Mouse (Mus musculus) limb, embryonic 15.5 days (tissue): ENCODE results near the gene Mtmr3. TPM values are rescaled to one million over a fixed set of nuclear protein-coding genes. Genes with fewer than 3 reads are reported as not detected.
A peak's percentile ranks its signal among the peaks of the same experiment; 100 is the strongest.

Experiments
- ATAC-seq: fragments of 200-750 bp; cut with Nextera tagmentation; 2 replicates; pipeline ENCODE4 v1.8.0; 2017; ENCODE audit warnings: low read depth, moderate TSS enrichment; ENCODE audit not compliant: insufficient number of reproducible peaks, low FRiP score, low TSS enrichment
- H3K27ac ChIP-seq: fragments of 300-500 bp; sonication (generic); 2 replicates; pipeline ENCODE4 v1.5.1; 2015; ENCODE audit warnings: moderate library complexity, mild to moderate bottlenecking, inconsistent platforms
- H3K27me3 ChIP-seq: fragments of 300-500 bp; sonication (generic); 2 replicates; pipeline ENCODE4 v1.6.1; 2015; ENCODE audit warnings: inconsistent platforms
- H3K36me3 ChIP-seq: fragments of 300-500 bp; sonication (generic); 2 replicates; pipeline ENCODE4 v1.6.1; 2015; ENCODE audit warnings: inconsistent platforms
- H3K4me1 ChIP-seq: fragments of 300-500 bp; sonication (generic); 2 replicates; pipeline ENCODE4 v1.6.1; 2015; ENCODE audit warnings: inconsistent platforms
- H3K4me2 ChIP-seq: fragments of 300-500 bp; sonication (generic); 2 replicates; pipeline ENCODE4 v1.6.1; 2015; ENCODE audit warnings: mild to moderate bottlenecking, inconsistent platforms
- H3K4me3 ChIP-seq: fragments of 300-500 bp; sonication (generic); 2 replicates; pipeline ENCODE4 v1.5.1; 2015; ENCODE audit warnings: mild to moderate bottlenecking, inconsistent platforms
- H3K9ac ChIP-seq: fragments of 300-500 bp; sonication (generic); 2 replicates; pipeline ENCODE4 v1.6.1; 2015; ENCODE audit warnings: inconsistent platforms
- H3K9me3 ChIP-seq: fragments of 300-500 bp; sonication (generic); 2 replicates; pipeline ENCODE4 v1.6.1; 2016; ENCODE audit warnings: inconsistent platforms
- WGBS: fragments of 180-500 bp; shearing (Covaris S2); methylation state at CpG from one replicate; pipeline ENCODE4 v1.1.7; 2015; 5-methylcytosine and 5-hydroxymethylcytosine counted together
- polyA plus RNA-seq: library from polyadenylated mRNA; unstranded; fragments of >200 nt; fragmentation: Nextera tagmentation; extraction: Ambion mirVana; gene quantifications from 2 replicates; pipeline ENCODE4 v1.2.1, GENCODE M21; 2015

Mtmr3 gene
- polyA plus RNA-seq, 1 experiment from 2014 or later: 26.6 TPM

DNA sequence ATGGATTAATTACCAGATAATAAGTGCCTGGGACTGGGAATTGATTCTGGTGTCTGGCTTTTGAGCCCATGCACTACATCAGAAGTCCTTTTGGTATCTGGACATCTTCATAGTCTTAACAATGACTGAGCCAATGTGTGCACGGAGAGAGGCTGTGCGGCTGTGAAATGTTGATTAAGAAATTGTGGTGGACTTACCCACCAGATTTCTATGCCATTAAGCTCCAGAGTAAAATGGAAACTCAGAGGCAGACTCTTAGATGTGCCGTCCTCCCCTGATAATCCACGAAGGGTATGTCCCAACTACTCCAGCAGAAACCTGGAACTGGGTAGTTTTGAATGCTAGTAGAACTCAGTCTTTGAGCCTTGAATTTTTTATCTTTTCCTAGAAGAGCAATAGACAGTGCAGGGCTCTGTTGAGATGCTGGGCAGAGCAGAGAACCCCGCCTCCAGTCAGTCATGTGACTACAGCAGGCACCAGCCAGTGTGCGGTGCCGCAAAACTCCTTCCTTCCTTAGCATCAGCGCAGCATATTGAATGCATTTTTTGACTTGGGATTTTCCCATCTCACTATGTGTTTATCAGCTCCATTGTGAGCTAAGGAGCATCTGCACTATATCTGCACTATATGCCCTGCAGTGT lies 139.6 kb downstream of the Mtmr3 start:
- 80% methylated on average over 8 of the region's 8 CpGs for WGBS
- no peaks in the 10 kb centered on the region for H3K27me3 ChIP-seq
- no peak overlapping the region for H3K4me2 ChIP-seq
- H3K9me3 ChIP-seq: no peaks in the 10 kb centered on the region
- no peaks in the 10 kb centered on the region for H3K4me1 ChIP-seq
- H3K36me3 ChIP-seq: no peaks in the 10 kb centered on the region
- H3K4me3 ChIP-seq: no peak overlapping the region
- ATAC-seq: no peak
- H3K9ac ChIP-seq: no peak overlapping the region
- no peak overlapping the region for H3K27ac ChIP-seq

- no peak for ATAC-seq
- no peaks in the 10 kb centered on the region for H3K4me1 ChIP-seq
- H3K36me3 ChIP-seq: no peaks in the 10 kb centered on the region
- no peak overlapping the region for H3K9ac ChIP-seq
- H3K27me3 ChIP-seq: no peaks in the 10 kb centered on the region
- no peak overlapping the region for H3K4me3 ChIP-seq
- no peak overlapping the region for H3K4me2 ChIP-seq
- WGBS: 84% methylated on average over 12 of the region's 12 CpGs
- no peaks in the 10 kb centered on the region for H3K9me3 ChIP-seq
- no peak overlapping the region for H3K27ac ChIP-seq
These were observed 142.0 kb downstream of the Mtmr3 start for GRCm38 (mm10) chr11:4452467-4453184.

DNA sequence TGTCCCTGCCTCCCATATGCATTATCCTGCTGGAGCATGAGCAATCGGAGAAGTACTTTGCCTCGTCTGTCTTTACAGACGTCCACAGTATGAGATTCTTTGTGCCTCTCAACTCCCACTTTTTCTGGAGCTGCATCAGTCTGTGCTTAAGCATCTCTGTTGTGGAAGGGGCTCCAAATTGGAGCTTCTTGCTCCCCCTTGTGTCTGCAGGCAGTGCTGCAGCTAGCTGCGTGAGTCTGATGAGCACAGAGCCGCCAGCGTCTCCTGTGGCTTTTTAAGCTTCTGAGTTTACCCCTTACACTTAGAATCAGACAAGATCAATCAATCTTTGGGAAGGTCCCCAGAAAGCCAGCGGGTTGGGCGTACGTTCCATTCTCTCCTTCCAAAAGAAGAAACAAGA lies 143.5 kb downstream of the Mtmr3 start:
- H3K4me1 ChIP-seq: no peaks in the 10 kb centered on the region
- no peaks in the 10 kb centered on the region for H3K36me3 ChIP-seq
- H3K9me3 ChIP-seq: no peaks in the 10 kb centered on the region
- ATAC-seq: no peak
- H3K4me3 ChIP-seq: no peak overlapping the region
- no peaks in the 10 kb centered on the region for H3K27me3 ChIP-seq
- no peak overlapping the region for H3K4me2 ChIP-seq
- H3K27ac ChIP-seq: no peak overlapping the region
- WGBS: 19% methylated on average over 9 of the region's 9 CpGs
- no peak overlapping the region for H3K9ac ChIP-seq

DNA sequence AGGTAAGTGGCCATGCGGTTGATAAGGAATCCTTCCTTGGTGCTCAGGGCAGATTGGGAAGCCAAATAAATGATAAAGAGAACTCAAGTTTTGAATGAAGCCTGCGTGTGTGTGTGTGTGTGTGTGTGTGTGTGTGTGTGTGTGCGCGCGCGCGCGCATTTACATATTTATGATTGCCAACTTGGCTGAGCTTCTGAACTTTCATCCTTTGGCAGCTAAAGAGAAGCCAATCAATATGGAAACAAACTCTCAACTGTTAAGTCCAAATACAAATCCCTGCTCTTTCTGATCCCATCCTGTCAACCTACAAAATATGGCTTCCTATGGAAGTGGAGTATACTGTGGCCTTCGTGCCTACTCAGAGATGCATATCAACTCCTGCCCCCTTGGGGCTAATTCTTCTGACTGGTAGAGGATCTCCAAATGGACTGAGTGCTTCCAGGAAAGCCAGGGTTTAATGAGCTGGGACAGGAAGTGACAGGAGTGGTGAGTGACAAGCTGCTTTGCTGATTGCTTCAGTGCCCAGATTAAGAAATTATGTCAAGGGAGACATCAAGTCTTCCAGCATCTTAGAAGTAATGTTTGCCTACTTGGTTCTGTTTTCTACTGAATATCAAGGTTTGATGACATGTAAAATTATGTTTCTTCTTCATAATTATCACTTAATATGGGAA lies 148.3 kb downstream of the Mtmr3 start:
- Histone ChIP-seq H3K4me3 (no peak overlapping the region), H3K27ac (no peak overlapping the region), H3K4me1 (no peaks in the 10 kb centered on the region), H3K27me3 (no peaks in the 10 kb centered on the region), H3K9me3 (no peaks in the 10 kb centered on the region), H3K4me2 (no peak overlapping the region), H3K36me3 (no peaks in the 10 kb centered on the region), H3K9ac (no peak overlapping the region)
- 87% methylated on average over 9 of the region's 9 CpGs for WGBS
- ATAC-seq: no peak

- Histone ChIP-seq H3K9me3 (no peaks in the 10 kb centered on the region), H3K4me1 (no peaks in the 10 kb centered on the region), H3K27me3 (no peaks in the 10 kb centered on the region), H3K27ac (no peak overlapping the region), H3K4me2 (no peak overlapping the region), H3K4me3 (no peak overlapping the region), H3K36me3 (no peaks in the 10 kb centered on the region), H3K9ac (no peak overlapping the region)
- ATAC-seq: no peak
- WGBS: 46% methylated on average over 1 of the region's 1 CpGs
These were observed 152.4 kb downstream of the Mtmr3 start for GRCm38 (mm10) chr11:4442280-4442679.

DNA sequence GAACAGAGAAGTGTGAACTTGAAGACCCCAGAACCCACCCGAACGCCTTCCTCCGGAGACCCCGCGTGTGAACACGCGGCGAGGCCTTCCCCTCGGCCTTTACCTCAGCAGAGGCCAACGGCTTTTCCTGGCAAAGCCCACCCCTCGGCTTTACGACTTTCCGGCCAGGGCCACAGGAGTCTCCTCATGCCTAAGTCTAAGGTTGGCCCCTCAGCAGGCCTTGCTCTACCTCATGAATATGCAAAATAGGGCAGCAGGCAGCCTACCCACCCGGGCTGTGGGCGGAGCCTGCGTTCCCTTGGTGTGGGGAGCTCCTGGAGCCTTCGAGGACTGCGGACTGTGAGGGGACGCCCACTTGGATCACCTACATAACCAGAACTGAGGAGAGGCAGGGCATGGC lies 153.7 kb downstream of the Mtmr3 start, which contains the start of gene Hormad2:
Gene Hormad2 (minus strand): TSS at position 128 of the 400 bp plus-strand sequence.
- no peaks in the 10 kb centered on the region for H3K36me3 ChIP-seq
- H3K9ac ChIP-seq: no peak within 1 kb of the TSS
- H3K27ac ChIP-seq: no peak within 1 kb of the TSS
- no peaks in the 10 kb centered on the region for H3K9me3 ChIP-seq
- 0 out of 2 replicates have a peak, but pooled peaks have one; percentile 19 for ATAC-seq
- H3K27me3 ChIP-seq: no peaks in the 10 kb centered on the region
- no peaks in the 10 kb centered on the region for H3K4me1 ChIP-seq
- H3K4me2 ChIP-seq: 0 out of 2 replicates have a peak within 1 kb of the TSS, but pooled peaks have one; percentile 19
- 47% methylated on average over 19 of the region's 19 CpGs for WGBS
- no peak within 1 kb of the TSS for H3K4me3 ChIP-seq

GRCm38 (mm10) chr11:4438211-4438610 lies 156.5 kb downstream of the Mtmr3 start:
- Histone ChIP-seq H3K9ac (no peak overlapping the region), H3K36me3 (no peaks in the 10 kb centered on the region), H3K4me3 (no peak overlapping the region), H3K9me3 (no peaks in the 10 kb centered on the region), H3K27me3 (no peaks in the 10 kb centered on the region), H3K4me1 (no peaks in the 10 kb centered on the region), H3K27ac (no peak overlapping the region), H3K4me2 (no peak overlapping the region)
- ATAC-seq: no peak
- WGBS: 76% methylated on average over 2 of the region's 2 CpGs

DNA sequence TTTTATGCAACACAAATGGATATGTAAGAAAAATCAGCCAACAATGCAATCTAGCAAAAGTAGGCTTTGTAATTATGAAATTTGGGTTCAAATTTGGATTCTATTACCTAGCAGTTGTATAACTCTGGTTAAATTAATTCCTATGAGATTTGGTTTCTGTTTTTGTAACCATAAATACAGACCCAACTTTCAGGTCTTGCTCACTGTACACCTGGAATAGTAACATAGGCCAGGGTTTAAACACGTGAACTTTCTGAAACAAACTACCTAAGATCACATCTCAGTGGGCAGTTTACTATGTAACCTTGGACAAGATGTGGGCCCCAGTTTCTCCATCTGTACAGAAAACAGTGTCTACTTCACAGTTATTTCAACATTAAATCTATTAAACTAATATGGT lies 157.3 kb downstream of the Mtmr3 start:
- 67% methylated on average over 1 of the region's 1 CpGs for WGBS
- no peaks in the 10 kb centered on the region for H3K9me3 ChIP-seq
- H3K4me2 ChIP-seq: no peak overlapping the region
- no peaks in the 10 kb centered on the region for H3K4me1 ChIP-seq
- ATAC-seq: no peak
- H3K9ac ChIP-seq: no peak overlapping the region
- H3K27me3 ChIP-seq: no peaks in the 10 kb centered on the region
- H3K27ac ChIP-seq: no peak overlapping the region
- no peaks in the 10 kb centered on the region for H3K36me3 ChIP-seq
- no peak overlapping the region for H3K4me3 ChIP-seq

GRCm38 (mm10) chr11:4436631-4437030 lies 158.0 kb downstream of the Mtmr3 start:
- ATAC-seq: no peak
- 73% methylated on average over 3 of the region's 3 CpGs for WGBS
- H3K4me2 ChIP-seq: no peak overlapping the region

GRCm38 (mm10) chr11:4434461-4434860 lies 160.2 kb downstream of the Mtmr3 start:
- H3K4me1 ChIP-seq: no peaks in the 10 kb centered on the region
- no peak overlapping the region for H3K9ac ChIP-seq
- no peak overlapping the region for H3K4me2 ChIP-seq
- no peaks in the 10 kb centered on the region for H3K36me3 ChIP-seq
- no peak for ATAC-seq
- no peak overlapping the region for H3K27ac ChIP-seq
- H3K27me3 ChIP-seq: no peaks in the 10 kb centered on the region
- H3K4me3 ChIP-seq: no peak overlapping the region
- WGBS: 61% methylated on average over 4 of the region's 4 CpGs
- H3K9me3 ChIP-seq: no peaks in the 10 kb centered on the region

More at GRCm38 (mm10) chr11:4436631-4437030, 158.0 kb downstream of the Mtmr3 start:
- Histone ChIP-seq H3K4me3 (no peak overlapping the region), H3K27ac (no peak overlapping the region), H3K27me3 (no peaks in the 10 kb centered on the region), H3K4me1 (no peaks in the 10 kb centered on the region), H3K36me3 (no peaks in the 10 kb centered on the region), H3K9me3 (no peaks in the 10 kb centered on the region), H3K9ac (no peak overlapping the region)
